Mouse (Mus musculus) lung, postnatal 0 days (tissue): ENCODE measurements around the gene Nptn.

Source experiments
- CTCF ChIP-seq: IDR thresholded peaks from 2 replicates; pipeline ENCODE4 v1.5.1; 2016; ENCODE audit warnings: antibody characterized with exemption, mild to moderate bottlenecking
- EP300 ChIP-seq: IDR thresholded peaks from 2 replicates; pipeline ENCODE4 v1.6.1; 2016; ENCODE audit warnings: antibody characterized with exemption, mild to moderate bottlenecking, control low read depth

- TF ChIP-seq EP300 = no peak
- TF ChIP-seq CTCF = no peak
Measured at GRCm38 (mm10) chr9:58658596-58659309, 76.7 kb downstream of the Nptn start.
